Mouse (Mus musculus) forebrain, embryonic 13.5 days (tissue): ENCODE measurements around the gene Tmem98. TPM values are rescaled to one million over a fixed set of nuclear protein-coding genes. Genes with fewer than 3 reads are reported as not detected.

ENCODE experiments used
- ATAC-seq: fragments of 200-750 bp; cut with Nextera tagmentation; 2 replicates; pipeline ENCODE4 v1.8.0; 2017
- H3K27ac ChIP-seq: fragments of 300-500 bp; sonication (generic); 2 replicates; pipeline ENCODE4 v1.5.1; 2015; ENCODE audit warnings: inconsistent platforms, mild to moderate bottlenecking, moderate library complexity
- H3K27me3 ChIP-seq: fragments of 300-500 bp; sonication (generic); 2 replicates; pipeline ENCODE4 v1.6.1; 2015; ENCODE audit warnings: mild to moderate bottlenecking, inconsistent platforms
- H3K36me3 ChIP-seq: fragments of 300-500 bp; sonication (generic); 2 replicates; pipeline ENCODE4 v1.6.1; 2015; ENCODE audit warnings: mild to moderate bottlenecking, inconsistent platforms; ENCODE audit not compliant: poor library complexity, severe bottlenecking
- H3K4me1 ChIP-seq: fragments of 300-500 bp; sonication (generic); 2 replicates; pipeline ENCODE4 v1.6.1; 2015; ENCODE audit warnings: inconsistent platforms
- H3K4me2 ChIP-seq: fragments of 300-500 bp; sonication (generic); 2 replicates; pipeline ENCODE4 v1.6.1; 2015; ENCODE audit warnings: inconsistent platforms, mild to moderate bottlenecking, moderate library complexity
- H3K4me3 ChIP-seq: fragments of 300-500 bp; sonication (generic); 2 replicates; pipeline ENCODE4 v1.5.1; 2015; ENCODE audit warnings: mild to moderate bottlenecking, inconsistent platforms
- H3K9ac ChIP-seq: fragments of 300-500 bp; sonication (generic); 2 replicates; pipeline ENCODE4 v1.6.1; 2015; ENCODE audit warnings: mild to moderate bottlenecking, inconsistent platforms
- H3K9me3 ChIP-seq: fragments of 300-500 bp; sonication (generic); replicated peaks from 2 replicates; pipeline ENCODE4 v1.6.1; 2016; ENCODE audit warnings: inconsistent platforms
- WGBS: fragments of 180-500 bp; shearing (Covaris S2); methylation state at CpG from one replicate; pipeline ENCODE4 v1.1.7; 2015; 5-methylcytosine and 5-hydroxymethylcytosine counted together
- polyA plus RNA-seq: library from polyadenylated mRNA; unstranded; fragments of >200 nt; fragmentation: Nextera tagmentation; extraction: Ambion mirVana; gene quantifications from 2 replicates; pipeline ENCODE4 v1.2.1, GENCODE M21; 2015

Gene Tmem98
- polyA plus RNA-seq, 1 experiment from 2014 or later, result 58.6 TPM

DNA sequence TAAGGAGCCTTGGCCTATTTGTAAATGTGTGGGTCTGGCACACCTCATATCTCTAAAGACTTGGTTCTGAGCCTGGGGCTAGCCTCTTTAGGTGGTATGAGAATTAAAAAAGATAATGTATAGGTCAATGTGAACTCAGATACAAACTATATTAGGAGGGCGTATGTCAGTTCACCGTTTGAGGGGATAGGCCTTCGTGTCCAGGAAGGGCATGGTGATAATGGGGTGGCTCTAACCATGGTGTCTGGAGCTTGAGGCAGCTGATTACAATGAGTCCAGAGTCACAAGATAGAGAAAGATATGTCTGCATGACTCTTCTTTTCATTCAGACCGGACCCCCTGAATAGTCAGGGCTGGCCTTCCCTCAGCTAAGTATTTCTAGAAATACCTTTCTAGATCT, 15.7 kb upstream of the Tmem98 start:
- Histone ChIP-seq H3K9ac (no peak overlapping the region), H3K4me1 (no peaks in the 10 kb centered on the region), H3K27ac (no peak overlapping the region), H3K4me2 (no peak overlapping the region), H3K27me3 (no peaks in the 10 kb centered on the region), H3K36me3 (no peaks in the 10 kb centered on the region), H3K4me3 (no peak overlapping the region), H3K9me3 (no peaks in the 10 kb centered on the region)
- no peak for ATAC-seq
- 87% methylated on average over 4 of the region's 4 CpGs for WGBS

DNA sequence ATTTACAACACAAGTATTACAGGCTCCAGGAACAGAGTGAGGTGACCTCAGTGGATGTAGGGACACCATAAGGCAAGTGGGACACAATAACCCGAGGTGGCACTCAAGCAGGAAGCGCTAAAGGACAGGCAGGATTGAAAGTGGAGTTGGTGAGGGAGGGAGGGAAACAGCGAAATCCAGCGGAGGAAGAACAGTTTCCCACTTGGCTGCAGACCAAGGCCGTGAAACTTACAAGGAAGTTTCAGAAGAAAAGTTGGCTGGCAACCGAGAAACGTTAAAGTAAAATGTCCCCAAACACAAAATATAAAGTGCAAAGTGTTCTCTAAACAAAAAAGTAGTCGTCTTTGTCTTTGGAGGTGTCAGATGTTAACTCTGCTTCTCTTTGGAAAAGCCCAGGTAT, 14.5 kb upstream of the Tmem98 start:
- H3K4me1 ChIP-seq, result no peaks in the 10 kb centered on the region
- no peak for ATAC-seq
- WGBS, result 83% methylated on average over 8 of the region's 8 CpGs
- H3K27ac ChIP-seq, result no peak overlapping the region
- no peak overlapping the region for H3K4me2 ChIP-seq
- no peaks in the 10 kb centered on the region for H3K9me3 ChIP-seq
- no peak overlapping the region for H3K4me3 ChIP-seq
- no peaks in the 10 kb centered on the region for H3K36me3 ChIP-seq
- H3K27me3 ChIP-seq, result no peaks in the 10 kb centered on the region
- no peak overlapping the region for H3K9ac ChIP-seq

DNA sequence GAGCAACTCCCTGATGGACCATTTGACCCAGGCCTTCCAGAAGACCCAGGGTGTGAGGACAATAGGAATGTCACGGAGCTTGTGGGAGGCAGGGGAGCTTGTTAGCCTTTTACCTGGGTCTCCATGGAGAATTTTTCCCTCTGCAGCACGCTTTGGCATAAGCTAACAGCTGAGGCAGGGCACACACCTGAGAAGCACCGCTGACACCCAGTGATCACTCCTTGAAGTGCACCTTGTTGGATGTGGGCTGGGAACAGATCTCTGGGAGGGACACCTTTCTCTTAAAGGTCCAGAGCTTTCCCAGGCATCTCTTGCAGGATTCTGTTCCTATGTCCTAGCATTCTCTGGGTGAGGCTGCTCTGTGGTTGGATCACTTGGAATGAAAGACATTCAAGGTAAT, 10.0 kb upstream of the Tmem98 start:
- WGBS, result 38% methylated on average over 3 of the region's 3 CpGs
- H3K36me3 ChIP-seq, result no peaks in the 10 kb centered on the region
- no peak overlapping the region for H3K9ac ChIP-seq
- ATAC-seq, result no peak
- no peaks in the 10 kb centered on the region for H3K4me1 ChIP-seq
- no peak overlapping the region for H3K27ac ChIP-seq
- no peaks in the 10 kb centered on the region for H3K9me3 ChIP-seq
- no peak overlapping the region for H3K4me2 ChIP-seq
- H3K4me3 ChIP-seq, result no peak overlapping the region
- 0 out of 2 replicates have a peak, but pooled peaks cover 3% of the 10 kb centered on the region for H3K27me3 ChIP-seq

DNA sequence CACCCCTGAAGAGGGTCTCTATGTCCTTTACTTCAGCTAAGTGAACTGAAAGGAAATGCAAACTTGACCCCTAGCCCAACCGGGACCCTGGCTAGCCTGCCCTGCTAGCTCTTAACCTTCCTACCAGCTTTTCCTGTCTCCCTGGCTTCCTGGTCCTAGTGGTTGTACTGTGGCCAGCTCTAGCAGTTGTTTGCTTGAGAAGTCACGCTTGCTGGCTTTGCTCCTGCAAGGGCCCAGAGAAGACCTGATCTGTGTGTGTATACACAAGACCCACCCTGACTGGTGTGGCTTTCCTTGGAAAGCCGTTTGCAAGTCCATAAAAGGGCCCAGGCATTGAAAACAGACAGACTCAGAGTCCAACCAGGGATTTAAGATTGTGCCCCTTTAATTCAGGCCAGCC, 7.3 kb upstream of the Tmem98 start:
- Histone ChIP-seq H3K4me1 (no peaks in the 10 kb centered on the region), H3K4me3 (no peak overlapping the region), H3K27ac (no peak overlapping the region), H3K36me3 (no peaks in the 10 kb centered on the region), H3K9me3 (no peaks in the 10 kb centered on the region; the same call in 1 of the 2 replicates), H3K4me2 (no peak overlapping the region), H3K9ac (no peak overlapping the region), H3K27me3 (0 out of 2 replicates have a peak, but pooled peaks cover 3% of the 10 kb centered on the region)
- WGBS, result 65% methylated on average over 3 of the region's 3 CpGs
- no peak for ATAC-seq

DNA sequence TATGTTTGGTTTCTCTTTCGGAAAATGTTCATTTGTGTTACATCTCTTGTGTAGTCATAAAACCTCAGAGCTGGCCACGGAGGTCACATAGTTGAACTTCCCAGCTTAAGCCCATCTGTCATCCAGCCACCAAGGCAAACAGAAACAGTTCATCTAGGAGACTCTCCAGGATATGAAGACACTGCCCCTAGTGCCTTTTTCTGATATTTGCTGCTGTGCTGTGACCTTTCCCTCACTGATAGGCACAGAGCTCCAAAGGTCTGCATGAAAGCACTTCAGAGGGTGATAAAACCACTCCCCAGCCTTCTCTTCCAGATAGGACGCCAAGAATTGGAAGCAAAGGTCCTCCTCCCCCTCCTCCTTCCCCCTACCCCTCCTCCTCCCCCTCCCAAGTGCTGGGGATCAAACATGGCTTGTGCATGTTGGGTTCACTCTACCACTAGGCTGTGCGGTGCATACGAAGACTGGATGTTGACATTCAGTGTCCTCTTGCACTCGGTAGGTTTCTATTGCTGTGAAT, 1.4 kb upstream of the Tmem98 start:
- 77% methylated on average over 6 of the region's 6 CpGs for WGBS
- no peak for ATAC-seq
- Histone ChIP-seq H3K4me1 (peaks cover 24% of the 10 kb centered on the region), H3K27me3 (no peaks in the 10 kb centered on the region), H3K27ac (no peak overlapping the region), H3K9me3 (no peaks in the 10 kb centered on the region; the same call in 1 of the 2 replicates), H3K9ac (no peak overlapping the region), H3K4me3 (no peak overlapping the region), H3K4me2 (no peak overlapping the region), H3K36me3 (peaks cover 12% of the 10 kb centered on the region; the same call in 1 of the 2 replicates)

DNA sequence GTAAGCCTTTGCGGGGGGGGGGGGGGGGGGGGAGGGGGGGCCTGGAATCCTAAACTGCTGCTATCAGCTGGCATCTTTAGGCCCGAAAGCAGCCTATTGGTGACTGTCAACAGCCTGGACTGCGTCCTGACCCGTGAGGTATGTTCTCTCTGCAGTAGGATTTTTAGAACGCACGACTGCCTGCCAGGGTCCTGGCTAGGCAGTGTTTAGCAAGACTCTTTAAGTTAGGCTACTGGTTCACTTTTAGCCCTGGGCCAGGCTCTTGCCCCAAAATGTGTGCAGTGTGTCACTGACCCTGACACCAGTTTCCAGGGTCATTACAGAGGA, 346 bp upstream of the Tmem98 start:
- no peaks in the 10 kb centered on the region for H3K27me3 ChIP-seq
- peaks cover 22% of the 10 kb centered on the region; the same call in 1 of the 2 replicates for H3K36me3 ChIP-seq
- H3K27ac ChIP-seq, result peak overlapping the region; percentile 57
- peak overlapping the region; percentile 54; the same call in 1 of the 2 replicates for H3K4me3 ChIP-seq
- ATAC-seq, result peak; percentile 41; the same call in 1 of the 2 replicates
- 44% methylated on average over 5 of the region's 6 CpGs for WGBS
- H3K4me1 ChIP-seq, result peaks cover 24% of the 10 kb centered on the region
- no peaks in the 10 kb centered on the region; the same call in 1 of the 2 replicates for H3K9me3 ChIP-seq
- H3K4me2 ChIP-seq, result peak overlapping the region; percentile 80
- peak overlapping the region; percentile 72 for H3K9ac ChIP-seq

DNA sequence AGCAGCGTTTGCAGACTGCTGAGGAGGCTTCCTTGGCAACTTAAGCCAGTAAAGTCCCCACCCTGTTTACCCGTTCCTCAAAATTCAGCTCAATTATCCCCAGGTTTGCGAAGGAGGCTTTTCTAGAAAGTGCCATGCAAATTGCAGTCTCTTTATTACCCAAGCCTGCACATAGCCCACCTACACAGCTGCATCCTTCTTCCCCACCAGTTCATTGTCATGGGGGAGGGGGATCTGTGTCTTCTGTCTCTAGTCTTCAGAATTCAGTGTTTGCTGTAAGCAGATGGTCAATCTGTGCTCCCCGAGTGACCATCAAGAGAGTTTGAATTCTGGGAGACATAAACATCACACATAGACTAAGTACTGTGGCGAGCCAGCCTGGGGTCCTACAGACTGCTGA, 1.2 kb downstream of the Tmem98 start:
- ATAC-seq, result no peak
- Histone ChIP-seq H3K27me3 (no peaks in the 10 kb centered on the region), H3K27ac (no peak overlapping the region), H3K4me2 (peak overlapping the region; percentile 80), H3K9me3 (no peaks in the 10 kb centered on the region), H3K36me3 (peaks cover 37% of the 10 kb centered on the region), H3K9ac (peak overlapping the region; percentile 72), H3K4me1 (peaks cover 24% of the 10 kb centered on the region), H3K4me3 (peak overlapping the region; percentile 54)
- 23% methylated on average over 5 of the region's 5 CpGs for WGBS

DNA sequence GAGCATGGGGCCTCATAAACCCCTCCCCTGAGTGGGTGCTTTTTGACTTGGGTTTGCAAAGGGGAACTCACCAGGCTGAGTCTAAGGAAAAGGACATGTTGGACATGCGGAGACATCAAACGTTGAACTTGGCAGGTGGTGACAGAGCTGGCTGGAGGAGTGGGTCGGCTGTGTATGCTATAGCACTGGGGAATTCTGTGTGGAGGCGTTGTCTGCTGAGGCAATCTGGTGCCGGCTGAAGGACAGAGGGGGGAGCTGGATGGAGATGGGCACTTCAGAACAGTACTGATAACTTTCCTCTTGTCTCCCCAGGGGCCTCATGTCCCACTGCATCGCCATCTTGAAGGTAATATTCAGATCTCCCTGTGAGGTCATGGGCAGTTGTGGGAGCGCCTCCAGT, 5.4 kb downstream of the Tmem98 start:
- Histone ChIP-seq H3K4me2 (no peak overlapping the region), H3K4me1 (peaks cover 22% of the 10 kb centered on the region), H3K4me3 (no peak overlapping the region), H3K36me3 (peaks cover 51% of the 10 kb centered on the region), H3K27me3 (no peaks in the 10 kb centered on the region), H3K9me3 (no peaks in the 10 kb centered on the region), H3K27ac (no peak overlapping the region), H3K9ac (no peak overlapping the region)
- 88% methylated on average over 7 of the region's 7 CpGs for WGBS
- no peak for ATAC-seq

DNA sequence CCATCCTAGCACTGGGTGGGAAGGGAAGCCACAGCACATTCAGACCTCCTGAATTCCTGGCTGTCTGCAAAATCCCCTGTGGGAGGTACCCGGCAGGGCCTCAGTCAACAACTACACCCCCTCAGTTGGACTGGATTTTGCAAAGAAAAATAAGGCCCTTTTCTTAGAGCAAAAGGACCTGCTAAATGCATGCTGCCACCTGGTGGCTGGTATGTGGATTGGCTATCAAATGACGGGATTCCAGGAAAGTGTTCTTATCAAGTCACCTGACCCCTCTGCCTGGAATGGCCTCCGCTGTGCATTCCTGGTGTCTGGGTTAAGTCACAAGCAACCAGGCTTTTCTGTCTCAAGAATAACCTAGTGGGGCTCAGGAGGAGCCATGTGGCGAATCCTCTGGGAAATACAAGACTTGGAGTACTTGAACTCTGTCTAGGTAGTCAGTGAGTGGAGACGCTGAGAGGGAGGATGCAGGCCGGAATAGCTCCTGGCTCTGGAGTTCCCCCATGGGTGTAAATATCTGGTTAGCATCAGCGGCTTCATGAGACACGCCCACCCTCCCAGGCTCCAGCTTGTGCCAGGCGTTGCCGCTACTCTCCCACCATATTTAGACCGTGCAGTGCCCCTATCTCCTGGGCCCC, 8.2 kb downstream of the Tmem98 start:
- Histone ChIP-seq H3K27ac (no peak overlapping the region), H3K4me1 (peaks cover 4% of the 10 kb centered on the region), H3K9ac (no peak overlapping the region), H3K4me2 (no peak overlapping the region), H3K4me3 (no peak overlapping the region), H3K27me3 (no peaks in the 10 kb centered on the region), H3K36me3 (peaks cover 68% of the 10 kb centered on the region), H3K9me3 (no peaks in the 10 kb centered on the region)
- WGBS, result 40% methylated on average over 11 of the region's 11 CpGs
- ATAC-seq, result no peak

DNA sequence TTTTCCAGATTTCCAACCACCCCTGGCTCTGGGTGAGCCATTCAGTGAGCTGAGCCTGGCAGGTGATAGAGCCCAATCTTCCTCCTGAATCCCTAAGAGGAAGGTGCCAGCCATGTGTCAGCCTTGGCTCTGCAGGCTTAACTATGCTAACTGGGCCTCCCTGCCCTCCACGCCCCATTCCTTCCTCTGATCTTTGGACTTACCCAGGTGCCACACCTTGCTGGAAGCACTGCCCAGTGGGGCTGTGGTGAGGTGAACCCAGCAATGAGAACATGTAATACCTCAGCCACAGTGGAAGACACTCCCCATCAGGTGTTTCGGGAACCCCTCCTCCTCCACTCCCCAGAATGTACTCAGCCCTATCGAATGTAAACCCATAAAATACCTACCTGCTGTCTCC, 10.1 kb downstream of the Tmem98 start:
- 90% methylated on average over 3 of the region's 3 CpGs for WGBS
- Histone ChIP-seq H3K4me1 (peaks cover 4% of the 10 kb centered on the region), H3K9me3 (no peaks in the 10 kb centered on the region), H3K9ac (no peak overlapping the region), H3K27me3 (no peaks in the 10 kb centered on the region), H3K27ac (no peak overlapping the region), H3K4me2 (no peak overlapping the region), H3K4me3 (no peak overlapping the region), H3K36me3 (peaks cover 51% of the 10 kb centered on the region)
- ATAC-seq, result no peak

DNA sequence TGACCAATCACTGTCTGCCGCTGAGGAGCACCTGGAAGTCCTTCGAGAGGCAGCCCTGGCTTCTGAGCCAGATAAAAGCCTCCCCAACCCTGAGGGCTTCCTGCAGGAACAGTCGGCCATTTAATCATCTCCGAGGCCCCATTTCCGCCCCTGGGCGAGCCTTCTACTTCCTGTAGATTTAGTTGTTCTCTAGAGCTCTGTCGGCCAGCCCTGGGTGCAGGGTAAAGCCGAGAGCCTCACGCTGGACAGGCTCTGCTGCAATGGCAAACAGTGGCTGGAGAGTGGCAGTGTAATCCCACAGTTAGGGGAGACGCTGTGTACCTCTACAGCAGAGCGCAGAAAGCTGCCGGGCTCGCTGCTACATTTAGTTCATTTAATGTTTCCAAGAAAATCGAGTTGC, 11.3 kb downstream of the Tmem98 start:
- Histone ChIP-seq H3K9ac (no peak overlapping the region), H3K36me3 (peaks cover 41% of the 10 kb centered on the region), H3K9me3 (no peaks in the 10 kb centered on the region), H3K4me1 (peaks cover 4% of the 10 kb centered on the region), H3K27ac (no peak overlapping the region), H3K4me3 (no peak overlapping the region), H3K27me3 (no peaks in the 10 kb centered on the region), H3K4me2 (no peak overlapping the region)
- 55% methylated on average over 14 of the region's 14 CpGs for WGBS
- ATAC-seq, result no peak

DNA sequence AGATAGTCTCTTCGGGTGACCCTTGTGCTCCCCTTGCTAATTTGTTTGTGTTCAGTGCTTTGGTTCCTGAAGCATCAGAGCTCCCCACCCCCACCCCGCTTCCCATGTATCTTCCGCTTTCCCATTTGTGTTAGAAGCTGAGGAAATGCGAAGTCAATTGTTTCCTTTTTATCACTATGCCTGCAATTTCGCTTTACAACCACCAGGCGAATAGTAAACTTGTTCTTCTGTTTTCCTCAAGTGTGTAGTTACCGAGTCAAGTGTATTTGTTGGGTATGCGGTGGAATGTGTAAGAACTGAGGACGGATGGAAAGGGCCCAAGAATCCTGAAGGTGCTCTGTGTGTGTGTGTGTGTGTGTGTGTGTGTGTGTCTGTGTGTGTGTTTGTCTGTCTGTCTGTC, 11.8 kb downstream of the Tmem98 start:
- Histone ChIP-seq H3K9ac (no peak overlapping the region), H3K4me2 (no peak overlapping the region), H3K4me3 (no peak overlapping the region), H3K36me3 (peaks cover 37% of the 10 kb centered on the region), H3K27me3 (no peaks in the 10 kb centered on the region), H3K27ac (no peak overlapping the region), H3K4me1 (peaks cover 4% of the 10 kb centered on the region), H3K9me3 (no peaks in the 10 kb centered on the region)
- 85% methylated on average over 9 of the region's 9 CpGs for WGBS
- no peak for ATAC-seq

DNA sequence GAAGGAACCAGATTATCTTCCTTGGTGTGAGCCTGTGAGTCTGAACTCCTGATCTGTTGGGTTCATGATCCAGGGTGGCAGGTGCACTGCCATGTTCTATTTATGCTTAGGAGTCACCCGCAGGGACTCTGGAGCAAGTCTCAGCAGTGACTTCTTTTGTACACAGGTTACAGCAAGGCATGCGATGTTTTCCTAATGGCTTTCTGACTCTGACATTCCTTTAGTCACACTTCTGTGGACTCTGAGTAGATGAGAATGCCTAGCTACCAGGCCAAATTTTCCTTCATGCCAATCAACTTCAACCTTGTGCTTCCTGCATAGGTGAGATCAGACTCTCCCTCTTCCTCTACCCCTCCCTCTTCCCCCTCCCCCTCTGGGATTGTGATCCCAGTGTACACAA, 25.4 kb downstream of the Tmem98 start:
- no peaks in the 10 kb centered on the region for H3K9me3 ChIP-seq
- H3K9ac ChIP-seq, result no peak overlapping the region
- H3K36me3 ChIP-seq, result no peaks in the 10 kb centered on the region
- no peak overlapping the region for H3K4me2 ChIP-seq
- no peaks in the 10 kb centered on the region for H3K27me3 ChIP-seq
- WGBS, result 92% methylated on average over 2 of the region's 2 CpGs
- ATAC-seq, result no peak
- H3K4me3 ChIP-seq, result no peak overlapping the region
- no peak overlapping the region for H3K27ac ChIP-seq
- H3K4me1 ChIP-seq, result peaks cover 4% of the 10 kb centered on the region; the same call in 1 of the 2 replicates
